Mouse (Mus musculus) left cerebral cortex, adult 2 months (tissue): ENCODE measurements around the gene Pmm1. TPM values are rescaled to one million over a fixed set of nuclear protein-coding genes. Genes with fewer than 3 reads are reported as not detected.
"Not testable (repeated sequence)": the region's sequence is repeated elsewhere in the genome, so short reads cannot be mapped to it uniquely, and the experiment has no call there.

Experiments used
- DNase-seq, 2 experiments: peaks; one replicate each; pipeline ENCODE4 v3.0.0; 2021 to 2022; ENCODE audit warnings: low spot score in 2 of 2, mixed read lengths in 1 of 2; ENCODE audit errors: extremely low spot score in 1 of 2
- H3K27ac ChIP-seq: fragments of 200-600 bp; 2 replicates; pipeline ENCODE4 v1.8.1; 2022
- H3K4me3 ChIP-seq: fragments of 200-600 bp; 2 replicates; pipeline ENCODE4 v1.8.1; 2022
- CTCF ChIP-seq: fragments of 200-600 bp; IDR thresholded peaks from 2 replicates; pipeline ENCODE4 v1.8.1; 2022; ENCODE audit warnings: antibody characterized with exemption, mild to moderate bottlenecking, moderate library complexity
- intact Hi-C: fragments of 180-260 bp; cut with DNase I; formaldehyde crosslinking; loops from one replicate; pipeline ENCODE4 v1.15.1; 2025
- total RNA-seq, 2 experiments: library from RNA; stranded (reverse); gene quantifications; 2 replicates each; pipeline ENCODE4 v1.2.3; 2021

The Pmm1 gene
- total RNA-seq, 2 experiments from 2014 or later = 199 to 206 TPM

DNA sequence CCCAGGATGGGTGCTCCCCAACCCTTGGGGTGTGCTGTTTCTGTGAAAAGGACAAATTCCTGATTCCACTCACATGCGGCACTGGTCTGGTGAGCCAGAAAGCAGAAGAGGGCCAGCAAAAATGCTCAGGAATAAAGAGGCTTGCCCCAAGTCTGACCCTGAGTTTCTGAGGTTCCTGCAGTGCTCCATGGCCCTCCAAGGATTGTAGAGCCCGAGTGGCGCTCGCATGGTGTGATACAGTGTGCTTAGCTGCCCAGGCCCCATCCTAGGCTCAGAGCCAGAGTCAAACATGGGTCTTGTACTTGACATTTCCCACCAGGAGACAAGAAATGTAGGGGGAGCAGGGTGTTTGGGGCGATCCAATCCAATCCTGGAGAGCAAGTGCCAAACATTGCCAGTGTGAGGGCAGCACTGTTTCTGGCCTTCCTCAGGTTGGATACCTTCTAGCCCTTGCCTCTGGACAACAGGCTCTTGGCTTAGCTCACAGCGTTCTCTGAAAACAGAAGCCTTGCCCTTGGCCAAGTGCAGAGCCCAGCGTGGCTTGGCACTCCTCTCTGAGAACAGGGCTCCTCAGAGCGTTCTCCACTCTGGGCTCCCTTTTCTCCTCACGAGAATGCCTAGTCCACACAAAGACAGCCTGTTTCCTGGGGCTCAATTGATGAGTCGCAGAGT, 40.0 kb downstream of the Pmm1 start:
- Histone ChIP-seq H3K27ac (peak overlapping the region; percentile 76), H3K4me3 (no peak overlapping the region)
- DNase-seq = no peak
- TF ChIP-seq CTCF = no peak
- intact Hi-C loops = no loop called here

DNA sequence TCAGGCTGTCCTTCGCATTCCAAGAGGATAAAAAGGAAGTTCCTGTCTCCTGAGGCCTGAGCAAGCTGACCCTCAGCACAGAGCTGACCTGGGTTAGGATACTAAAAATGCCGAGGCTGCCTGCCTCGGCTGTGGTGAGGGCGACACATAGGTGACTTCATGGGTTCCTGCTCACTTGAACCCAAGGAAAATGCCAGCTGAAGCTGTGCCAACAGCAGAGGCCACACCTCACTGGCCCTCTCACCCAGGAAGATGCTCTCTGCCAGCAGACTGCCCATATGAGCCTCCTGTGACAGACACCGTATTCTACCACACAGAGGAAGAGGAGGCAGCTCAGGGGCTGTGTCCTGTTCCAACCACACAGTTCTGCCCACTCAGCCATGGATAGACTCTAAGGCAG, 41.7 kb downstream of the Pmm1 start:
- H3K27ac ChIP-seq = no peak overlapping the region
- TF ChIP-seq CTCF = no peak
- intact Hi-C loops = no loop called here
- no peak for DNase-seq
- no peak overlapping the region for H3K4me3 ChIP-seq

DNA sequence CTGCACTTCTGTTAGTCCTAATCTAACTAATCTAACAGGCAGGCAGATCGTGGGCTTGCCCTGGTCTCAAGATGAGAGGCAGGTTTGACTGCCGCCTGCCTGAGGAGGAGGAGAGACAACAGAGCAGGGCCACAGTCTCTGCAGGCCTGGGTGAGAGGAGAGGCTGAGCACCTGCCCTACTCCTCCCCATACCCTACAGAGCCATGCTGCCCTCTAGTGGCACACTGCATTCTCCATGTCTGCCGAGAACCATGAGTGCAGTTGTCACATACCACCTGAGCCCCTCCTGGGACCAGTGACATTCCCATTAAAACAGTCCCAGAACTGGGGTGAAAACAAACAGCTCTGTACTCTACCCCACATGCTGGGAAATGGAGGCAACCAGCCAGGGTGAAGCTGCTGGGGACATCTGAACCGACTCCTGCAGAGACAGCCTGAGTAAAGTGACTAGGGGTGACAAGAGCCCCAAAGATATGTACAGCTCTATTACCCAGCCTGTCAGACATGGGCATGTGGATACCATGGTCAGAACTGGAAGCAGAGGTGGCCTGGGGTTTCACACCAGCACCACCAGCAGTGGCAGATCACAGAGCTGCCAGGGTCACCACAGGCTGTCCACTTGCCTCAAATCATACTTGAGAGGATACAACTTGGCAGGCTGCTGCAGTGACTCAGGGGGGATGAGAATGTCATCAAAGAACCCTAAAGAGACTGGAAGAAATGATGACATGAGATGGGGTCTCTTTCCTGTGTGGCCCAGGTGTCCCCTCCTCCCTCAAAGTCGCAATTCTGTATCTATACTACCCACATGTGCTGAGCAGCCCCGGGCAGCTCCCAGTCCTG, 42.9 kb downstream of the Pmm1 start:
- TF ChIP-seq CTCF = peak; percentile 86
- H3K4me3 ChIP-seq = no peak overlapping the region
- no peak overlapping the region; the same call in 1 of the 2 replicates for H3K27ac ChIP-seq
- intact Hi-C loops = loop anchor here (2.0 kb wide), 1 partner anchor 87 kb away; no protein-coding TSS in a partner anchor
- DNase-seq = peak; percentile 65 to 79

DNA sequence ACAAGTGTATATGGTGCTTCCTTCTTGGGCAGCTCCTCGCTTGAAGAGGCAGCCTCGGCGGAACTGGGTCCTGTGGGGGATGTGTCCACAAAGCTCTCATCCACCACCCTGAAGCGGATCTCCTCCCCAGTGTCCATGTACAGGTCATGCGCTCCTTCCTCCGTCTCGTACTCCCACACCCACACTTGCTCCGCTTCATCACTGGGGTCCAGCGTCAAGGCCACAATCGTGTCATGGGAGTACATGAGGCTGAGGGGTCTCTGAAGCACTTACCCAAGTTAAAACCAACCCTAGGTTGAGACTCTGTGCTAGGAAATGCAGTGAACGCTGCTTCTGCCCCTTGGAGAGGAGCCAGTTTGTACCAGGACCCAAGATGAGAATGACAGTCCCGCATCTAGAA, 43.5 kb downstream of the Pmm1 start:
- no peak overlapping the region for H3K4me3 ChIP-seq
- intact Hi-C loops = loop anchor here (2.0 kb wide), 1 partner anchor 86 kb away; no protein-coding TSS in a partner anchor
- no peak overlapping the region; the same call in 1 of the 2 replicates for H3K27ac ChIP-seq
- no peak for DNase-seq
- TF ChIP-seq CTCF = no peak

DNA sequence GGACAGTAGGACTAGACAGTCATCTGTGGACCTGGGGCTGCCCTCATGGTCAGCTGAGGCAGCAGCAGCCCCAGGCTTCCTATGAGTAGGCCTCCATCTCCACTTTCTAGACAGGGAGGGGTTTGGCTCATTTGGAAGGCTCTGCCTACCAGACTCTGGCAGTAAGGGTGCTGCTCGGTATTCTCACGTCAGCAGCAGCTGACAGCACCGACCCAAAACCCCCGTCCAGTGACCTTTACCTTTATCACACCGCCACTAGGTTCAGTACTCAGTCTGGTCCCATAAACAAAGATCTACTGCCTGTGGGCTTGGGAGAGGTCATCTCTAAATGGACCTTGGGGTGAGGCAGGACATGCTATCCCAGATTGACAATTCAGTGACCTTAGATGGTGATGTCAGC, 45.1 kb downstream of the Pmm1 start:
- no peak overlapping the region for H3K4me3 ChIP-seq
- DNase-seq = no peak
- no peak for TF ChIP-seq CTCF
- H3K27ac ChIP-seq = no peak overlapping the region
- intact Hi-C loops = loop anchor here (2.0 kb wide), 1 partner anchor 85 kb away; no protein-coding TSS in a partner anchor

DNA sequence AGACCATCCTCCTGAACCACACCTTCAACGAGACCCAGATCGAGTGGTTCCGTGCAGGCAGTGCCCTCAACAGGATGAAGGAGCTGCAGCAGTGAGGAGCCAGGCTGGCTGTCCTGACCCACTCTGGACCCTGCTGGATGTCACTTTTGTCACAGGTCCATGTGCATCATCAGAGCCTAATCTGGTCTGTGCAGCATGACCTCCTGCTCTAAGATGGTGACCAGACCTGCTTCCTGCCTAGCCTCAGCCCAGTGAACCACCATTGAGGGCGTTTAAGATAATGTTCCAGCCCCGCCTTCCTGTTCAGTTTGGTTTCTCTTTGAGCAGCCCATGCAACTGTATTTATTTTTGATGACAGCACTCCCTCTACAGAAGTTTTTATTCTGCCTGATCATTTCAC, 46.1 kb downstream of the Pmm1 start:
- Histone ChIP-seq H3K27ac (no peak overlapping the region), H3K4me3 (no peak overlapping the region)
- DNase-seq = no peak
- TF ChIP-seq CTCF = no peak
- intact Hi-C loops = no loop called here

DNA sequence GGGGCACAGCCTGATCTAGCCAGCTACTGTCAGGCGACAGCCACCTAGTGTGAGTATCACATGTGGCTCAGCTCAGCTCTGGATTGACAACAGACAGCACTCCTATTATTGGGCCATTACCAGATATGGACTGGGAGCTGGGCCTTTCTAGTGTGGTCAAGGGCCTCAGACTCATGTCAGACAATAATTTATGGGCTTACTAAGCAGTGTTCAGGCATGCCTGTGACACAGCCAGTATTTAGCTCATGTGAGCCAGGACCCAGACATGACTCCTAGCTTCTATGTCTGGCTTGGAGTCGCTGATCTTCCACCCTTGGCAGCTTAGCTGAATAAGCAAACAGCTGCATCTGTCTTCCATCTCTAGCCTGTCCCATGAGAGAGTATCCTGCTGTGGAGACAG, 48.2 kb downstream of the Pmm1 start:
- intact Hi-C loops = no loop called here
- DNase-seq = no peak
- no peak for TF ChIP-seq CTCF

DNA sequence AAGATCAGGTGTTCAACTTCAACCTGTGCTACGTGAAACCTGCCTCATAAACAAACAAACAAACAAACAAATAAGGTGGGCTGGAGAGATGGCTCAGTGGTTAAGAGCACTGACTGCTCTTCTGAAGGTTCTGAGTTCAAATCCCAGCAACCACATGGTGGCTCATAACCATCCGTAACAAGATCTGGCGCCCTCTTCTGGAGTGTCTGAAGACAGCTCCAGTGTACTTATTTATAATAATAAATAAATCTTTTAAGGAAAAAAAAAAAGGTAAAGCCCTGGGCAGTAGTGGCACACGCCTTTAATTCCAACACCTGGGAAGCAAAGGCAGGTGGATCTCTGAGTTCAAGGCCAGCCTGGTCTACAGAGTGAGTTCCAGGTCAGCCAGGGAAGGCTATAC, 52.0 kb downstream of the Pmm1 start:
- H3K27ac ChIP-seq = not testable (repeated sequence)

More for the DNA sequence above, 48.2 kb downstream of the Pmm1 start:
- Histone ChIP-seq H3K27ac (no peak overlapping the region), H3K4me3 (no peak overlapping the region)

DNA sequence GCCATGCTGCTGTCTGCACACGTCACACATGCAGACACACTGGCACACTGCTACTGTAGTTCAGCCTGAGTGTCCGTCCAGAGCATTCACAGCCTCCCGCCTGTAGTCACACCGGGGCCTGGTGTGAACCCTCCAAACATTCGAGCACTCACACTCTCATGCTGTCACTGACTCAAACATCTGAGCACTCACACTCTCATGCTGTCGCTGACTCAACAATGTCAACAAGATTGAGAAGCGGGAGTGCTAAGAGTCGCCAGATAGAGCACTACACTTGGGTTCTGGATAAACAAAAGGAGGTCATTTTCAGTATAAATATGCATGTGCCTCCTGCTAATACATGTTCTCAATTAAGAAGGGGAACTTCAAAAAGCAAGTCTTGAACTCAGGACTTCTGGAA, 52.8 kb downstream of the Pmm1 start:
- intact Hi-C loops = no loop called here
- Histone ChIP-seq H3K4me3 (no peak overlapping the region), H3K27ac (no peak overlapping the region)
- no peak for TF ChIP-seq CTCF
- DNase-seq = no peak

More for the DNA sequence above, 52.0 kb downstream of the Pmm1 start:
- TF ChIP-seq CTCF = peak; percentile 47
- intact Hi-C loops, H3K4me3 ChIP-seq, DNase-seq: not testable (repeated sequence)

DNA sequence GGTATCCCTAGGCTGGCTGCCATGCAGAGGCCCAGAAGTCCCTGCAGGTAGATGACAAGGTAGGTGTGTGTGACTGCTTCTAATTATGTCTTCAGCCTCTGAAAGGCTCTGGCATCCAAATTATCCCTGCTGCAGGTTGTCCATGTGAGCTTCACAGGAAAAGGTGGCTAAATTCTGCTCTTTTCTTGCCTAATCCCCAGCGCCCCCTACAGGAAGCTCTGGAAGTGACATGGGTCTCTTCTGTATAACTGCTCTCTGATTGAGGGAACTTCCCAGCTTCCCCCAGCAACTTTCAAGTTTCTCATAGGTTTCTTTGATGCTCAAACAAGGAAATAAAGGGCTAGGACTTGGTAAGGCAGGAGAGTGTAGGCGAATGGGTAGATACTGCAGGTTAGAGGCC, 55.8 kb downstream of the Pmm1 start:
- peak; percentile 70 to 74 for DNase-seq
- no peak overlapping the region for H3K4me3 ChIP-seq
- intact Hi-C loops = loop anchor here (2.0 kb wide), 1 partner anchor 74 kb away; no protein-coding TSS in a partner anchor
- peak; percentile 88 for TF ChIP-seq CTCF
- H3K27ac ChIP-seq = no peak overlapping the region

Other genes with a start within 250 kb of the Pmm1 start
- 100 to 1,000 TPM; 160 to 179 TPM for gene Zc3h7b, start 215.9 kb downstream of the Pmm1 start, total RNA-seq
- 100 to 1,000 TPM; 214 to 229 TPM for gene Rangap1, start 215.4 kb downstream of the Pmm1 start, total RNA-seq
- gene Tef, start 158.5 kb downstream of the Pmm1 start, total RNA-seq = 100 to 1,000 TPM; 220 to 228 TPM
- 10 to 100 TPM; 34.8 to 41.4 TPM for gene Tob2, start 102.1 kb downstream of the Pmm1 start, total RNA-seq
- 10 to 100 TPM; 31.1 to 32.8 TPM for gene Phf5a, start 89.0 kb downstream of the Pmm1 start, total RNA-seq
- 100 to 1,000 TPM; 420 to 427 TPM for gene Aco2, start 88.6 kb downstream of the Pmm1 start, total RNA-seq
- 10 to 100 TPM; 50.1 to 56.8 TPM for gene Polr3h, start 34.7 kb downstream of the Pmm1 start, total RNA-seq
- gene Csdc2, start 24.2 kb downstream of the Pmm1 start, total RNA-seq = 10 to 100 TPM; 91.2 to 97.6 TPM
- not detected for gene 1700029P11Rik, start 19.6 kb upstream of the Pmm1 start, total RNA-seq
- gene Xrcc6, start 26.9 kb upstream of the Pmm1 start, total RNA-seq = 10 to 100 TPM; 22.5 to 29.7 TPM
- 10 to 100 TPM; 88.0 to 95.6 TPM for gene Desi1, start 72.9 kb upstream of the Pmm1 start, total RNA-seq
- gene Snu13, start 86.7 kb upstream of the Pmm1 start, total RNA-seq = 100 to 1,000 TPM; 110 to 113 TPM
- gene 4930407I10Rik, start 98.2 kb upstream of the Pmm1 start, total RNA-seq = not detected
- gene Mei1, start 109.1 kb upstream of the Pmm1 start, total RNA-seq = 1 to 10 TPM; 4.0 to 4.5 TPM
- gene Ccdc134, start 167.0 kb upstream of the Pmm1 start, total RNA-seq = 10 to 100 TPM; 11.2 to 18.3 TPM
- 100 to 1,000 TPM; 187 to 202 TPM for gene Srebf2, start 186.3 kb upstream of the Pmm1 start, total RNA-seq